Mouse (Mus musculus) limb, embryonic 14.5 days (tissue): ENCODE data around the gene Cdhr1. TPM values are rescaled to one million over a fixed set of nuclear protein-coding genes. Genes with fewer than 3 reads are reported as not detected.

Source experiments
- ATAC-seq: fragments of 200-750 bp; cut with Nextera tagmentation; 2 replicates; pipeline ENCODE4 v1.8.0; 2017; ENCODE audit warnings: low read depth, moderate number of reproducible peaks, moderate TSS enrichment; ENCODE audit not compliant: low FRiP score
- DNase-seq: peaks from one replicate; pipeline ENCODE4 v3.0.0-alpha.2; 2015; ENCODE audit warnings: low spot score
- H3K27ac ChIP-seq: fragments of 300-500 bp; sonication (generic); replicated peaks from 2 replicates; pipeline ENCODE4 v1.5.1; 2014; ENCODE audit warnings: low read depth, mild to moderate bottlenecking, low read length, moderate library complexity, mixed read lengths
- H3K27me3 ChIP-seq: fragments of 300-500 bp; sonication (generic); 2 replicates; pipeline ENCODE4 v1.6.1; 2014; ENCODE audit warnings: low read length, mixed read lengths; ENCODE audit not compliant: control insufficient read depth, insufficient read depth
- H3K36me3 ChIP-seq: fragments of 300-500 bp; sonication (generic); 2 replicates; pipeline ENCODE4 v1.6.1; 2014; ENCODE audit warnings: mild to moderate bottlenecking, low read length, moderate library complexity, mixed read lengths; ENCODE audit not compliant: control insufficient read depth, insufficient read depth
- H3K4me1 ChIP-seq: fragments of 300-500 bp; sonication (generic); 2 replicates; pipeline ENCODE4 v1.6.1; 2014; ENCODE audit warnings: antibody characterized with exemption, low read length, mixed read lengths; ENCODE audit not compliant: control insufficient read depth, insufficient read depth
- H3K4me2 ChIP-seq: fragments of 300-500 bp; sonication (generic); replicated peaks from 2 replicates; pipeline ENCODE4 v1.6.1; 2014; ENCODE audit warnings: low read depth, mild to moderate bottlenecking, low read length, moderate library complexity; ENCODE audit not compliant: severe bottlenecking
- H3K4me3 ChIP-seq: fragments of 300-500 bp; sonication (generic); replicated peaks from 2 replicates; pipeline ENCODE4 v1.5.1; 2014; ENCODE audit warnings: low read length
- H3K9ac ChIP-seq: fragments of 300-500 bp; sonication (generic); 2 replicates; pipeline ENCODE4 v1.6.1; 2014; ENCODE audit warnings: mild to moderate bottlenecking, low read depth, low read length, moderate library complexity; ENCODE audit not compliant: severe bottlenecking
- H3K9me3 ChIP-seq: fragments of 300-500 bp; sonication (generic); 2 replicates; pipeline ENCODE4 v1.6.1; 2016; ENCODE audit warnings: low read length; ENCODE audit not compliant: control insufficient read depth
- POLR2A ChIP-seq: fragments of 200-500 bp; IDR thresholded peaks from 2 replicates; pipeline ENCODE4 v1.8.0; 2012; ENCODE audit warnings: inconsistent platforms, mild to moderate bottlenecking, moderate library complexity, borderline replicate concordance; ENCODE audit not compliant: insufficient read depth, insufficient read length; ENCODE audit errors: extremely low read depth
- WGBS: fragments of 180-500 bp; shearing (Covaris S2); extraction: QIAGEN DNeasy Blood & Tissue Kit; methylation state at CpG from one replicate; pipeline ENCODE4 v1.1.7; 2014; 5-methylcytosine and 5-hydroxymethylcytosine counted together
- polyA plus RNA-seq, 2 experiments: library from polyadenylated mRNA; depleted of rRNA in 1 of 2; stranded (reverse) in 1 of 2; unstranded in 1 of 2; fragments of >200 nt; fragmentation: Nextera tagmentation in 1 of 2; extraction: Ambion mirVana in 1 of 2; gene quantifications; 2 replicates each; pipeline versions ENCODE4 v1.2.1 to v1.2.3; 2012 to 2014

The Cdhr1 gene
- polyA plus RNA-seq, 2 experiments: 0.45 to 0.47 TPM

- peaks cover 5% of the 10 kb centered on the region for H3K4me1 ChIP-seq
- H3K4me2 ChIP-seq: peak within 1 kb of the TSS; percentile 50
- peak within 1 kb of the TSS; percentile 84 for H3K9ac ChIP-seq
- DNase-seq: peak; percentile 96
- H3K36me3 ChIP-seq: peaks cover 30% of the 10 kb centered on the region
- peak; percentile 99 for ATAC-seq
- peak within 1 kb of the TSS; percentile 72 for H3K4me3 ChIP-seq
- H3K27me3 ChIP-seq: no peaks in the 10 kb centered on the region
- H3K9me3 ChIP-seq: no peaks in the 10 kb centered on the region
- under 1% methylated on average over 38 of the region's 38 CpGs for WGBS
- peak within 1 kb of the TSS; percentile 63; the same call in 1 of the 2 replicates for H3K27ac ChIP-seq
- TF ChIP-seq POLR2A: 0 out of 2 replicates have a peak, but pooled peaks have one; percentile 72
These were observed 37.0 kb upstream of the Cdhr1 start, which contains the start of gene Ghitm for GRCm38 (mm10) chr14:37135127-37135593. TSS of gene Ghitm (minus strand) at chr14:37135272.

- H3K4me3 ChIP-seq: peak overlapping the region; percentile 72
- H3K4me2 ChIP-seq: peak overlapping the region; percentile 50
- ATAC-seq (peak; percentile 4; the same call in 1 of the 2 replicates), DNase-seq (no peak)
- no peaks in the 10 kb centered on the region for H3K27me3 ChIP-seq
- H3K4me1 ChIP-seq: peaks cover 5% of the 10 kb centered on the region
- H3K9ac ChIP-seq: peak overlapping the region; percentile 84
- peaks cover 35% of the 10 kb centered on the region for H3K36me3 ChIP-seq
- H3K9me3 ChIP-seq: no peaks in the 10 kb centered on the region
- 4% methylated on average over 25 of the region's 40 CpGs for WGBS
- H3K27ac ChIP-seq: peak overlapping the region; percentile 63; the same call in 1 of the 2 replicates
- TF ChIP-seq POLR2A: no peak
These were observed 36.4 kb upstream of the Cdhr1 start for GRCm38 (mm10) chr14:37134304-37135126.

GRCm38 (mm10) chr14:37127652-37128051, 29.5 kb upstream of the Cdhr1 start:
- TF ChIP-seq POLR2A: no peak
- H3K4me1 ChIP-seq: no peaks in the 10 kb centered on the region
- H3K4me2 ChIP-seq: no peak overlapping the region
- no peak overlapping the region for H3K27ac ChIP-seq
- peaks cover 76% of the 10 kb centered on the region for H3K36me3 ChIP-seq
- no peak overlapping the region for H3K9ac ChIP-seq
- WGBS: 43% methylated on average over 4 of the region's 4 CpGs
- no peaks in the 10 kb centered on the region for H3K27me3 ChIP-seq
- H3K4me3 ChIP-seq: no peak overlapping the region
- DNase-seq (peak; percentile 45), ATAC-seq (no peak)
- H3K9me3 ChIP-seq: no peaks in the 10 kb centered on the region

GRCm38 (mm10) chr14:37119233-37119632, 21.1 kb upstream of the Cdhr1 start:
- no peak for ATAC-seq
- H3K4me2 ChIP-seq: no peak overlapping the region
- TF ChIP-seq POLR2A: no peak

GRCm38 (mm10) chr14:37113922-37114321, 15.8 kb upstream of the Cdhr1 start, which contains the start of gene 2610528A11Rik:
TSS of gene 2610528A11Rik (minus strand) at chr14:37114022.
- Histone ChIP-seq H3K27me3 (no peaks in the 10 kb centered on the region), H3K9me3 (no peaks in the 10 kb centered on the region), H3K4me1 (peaks cover 6% of the 10 kb centered on the region), H3K27ac (no peak within 1 kb of the TSS), H3K4me3 (no peak within 1 kb of the TSS), H3K9ac (no peak within 1 kb of the TSS), H3K36me3 (no peaks in the 10 kb centered on the region), H3K4me2 (no peak within 1 kb of the TSS)
- no peak for DNase-seq
- 50% methylated on average over 3 of the region's 3 CpGs for WGBS
- no peak for ATAC-seq
- TF ChIP-seq POLR2A: no peak

More at GRCm38 (mm10) chr14:37119233-37119632, 21.1 kb upstream of the Cdhr1 start:
- Histone ChIP-seq H3K36me3 (peaks cover 20% of the 10 kb centered on the region), H3K4me3 (no peak overlapping the region), H3K9me3 (no peaks in the 10 kb centered on the region), H3K4me1 (no peaks in the 10 kb centered on the region), H3K27ac (no peak overlapping the region), H3K27me3 (no peaks in the 10 kb centered on the region), H3K9ac (no peak overlapping the region)
- WGBS: 91% methylated on average over 4 of the region's 4 CpGs
- DNase-seq: no peak
